Mouse (Mus musculus) CH12.LX (cell line): ENCODE measurements at regions not wholly inside any gene's neighbourhood (a gene's known extent, or its start where the extent isn't known, plus 50 kb on each side); places are given as distances from the start of the nearest gene placed in this dataset.
A peak's percentile ranks its signal among the peaks of the same experiment; 100 is the strongest.

Source experiments
- DNase-seq: peaks from one replicate; pipeline ENCODE4 v3.0.0-alpha.2; 2013; ENCODE audit errors: extremely low read depth
- H3K27ac ChIP-seq: 2 replicates; pipeline ENCODE4 v1.5.1; 2012; ENCODE audit warnings: low read depth, mild to moderate bottlenecking, control low read depth, moderate library complexity; ENCODE audit not compliant: insufficient read depth
- H3K27me3 ChIP-seq: replicated peaks from 2 replicates; pipeline ENCODE3; 2012; ENCODE audit warnings: inconsistent platforms
- H3K36me3 ChIP-seq, 2 experiments: replicated peaks in 1 of 2; 2 replicates each; pipeline versions ENCODE3 to v1.6.1; 2012; ENCODE audit warnings: inconsistent platforms in 1 of 2, low read length in 1 of 2, mild to moderate bottlenecking in 1 of 2, mixed read lengths in 1 of 2, moderate library complexity in 1 of 2; ENCODE audit not compliant: control insufficient read depth in 1 of 2, insufficient read depth in 1 of 2
- H3K4me1 ChIP-seq, 2 experiments: 2 replicates each; pipeline ENCODE4 v1.6.1; 2012; ENCODE audit warnings: inconsistent platforms in 1 of 2, moderate library complexity in 1 of 2; ENCODE audit not compliant: insufficient read depth in 2 of 2, control insufficient read depth in 1 of 2
- H3K4me2 ChIP-seq: 2 replicates; pipeline ENCODE4 v1.6.1; 2012; ENCODE audit warnings: low read depth, mild to moderate bottlenecking, control low read depth; ENCODE audit not compliant: poor library complexity, insufficient read depth, severe bottlenecking
- H3K4me3 ChIP-seq, 3 experiments: fragments of 150-350 bp in 1 of 3; sonication (generic) in 1 of 3; replicated peaks in 1 of 3; 2 replicates each; pipeline versions ENCODE3 to v1.5.1; 2011 to 2012; ENCODE audit warnings: low read depth in 2 of 3, low read length in 2 of 3, mild to moderate bottlenecking in 2 of 3, moderate library complexity in 2 of 3, control low read depth in 1 of 3, improper control_type of control experiment in 1 of 3, inconsistent platforms in 1 of 3, mixed read lengths in 1 of 3; ENCODE audit not compliant: poor library complexity in 1 of 3
- H3K79me2 ChIP-seq: replicated peaks from 2 replicates; pipeline ENCODE4 v1.6.1; 2012; ENCODE audit warnings: mild to moderate bottlenecking, moderate library complexity; ENCODE audit not compliant: control insufficient read depth, poor library complexity, insufficient read depth, severe bottlenecking; ENCODE audit errors: extremely low read depth
- H3K9ac ChIP-seq: 2 replicates; pipeline ENCODE4 v1.6.1; 2012; ENCODE audit warnings: low read depth, mild to moderate bottlenecking, control low read depth, moderate library complexity; ENCODE audit not compliant: insufficient read depth
- H3K9me3 ChIP-seq: replicated peaks from 2 replicates; pipeline ENCODE3; 2012; ENCODE audit warnings: low read length, inconsistent platforms, mixed read lengths
- CHD1 ChIP-seq: IDR thresholded peaks from 2 replicates; pipeline ENCODE4 v1.6.1; 2012; ENCODE audit warnings: low read depth, low read length, improper control_type of control experiment, inconsistent platforms
- CTCF ChIP-seq, 2 experiments: IDR thresholded peaks in 1 of 2; conservative IDR thresholded peaks in 1 of 2; 2 replicates each; pipeline ENCODE4 v1.5.1; 2011 to 2012; ENCODE audit warnings: low read depth in 2 of 2, low read length in 2 of 2, improper control_type of control experiment in 1 of 2, inconsistent platforms in 1 of 2, mild to moderate bottlenecking in 1 of 2, moderate library complexity in 1 of 2
- E2F4 ChIP-seq: IDR thresholded peaks from 2 replicates; pipeline ENCODE4 v1.6.1; 2011; ENCODE audit warnings: low read depth, low read length, improper control_type of control experiment; ENCODE audit not compliant: insufficient replicate concordance
- ETS1 ChIP-seq: conservative IDR thresholded peaks from 2 replicates; pipeline ENCODE4 v1.6.1; 2012; ENCODE audit warnings: low read depth, mild to moderate bottlenecking, inconsistent platforms, low read length, improper control_type of control experiment, moderate library complexity
- HCFC1 ChIP-seq: IDR thresholded peaks from 2 replicates; pipeline ENCODE4 v1.6.1; 2012; ENCODE audit warnings: low read depth, mild to moderate bottlenecking, inconsistent platforms, low read length, improper control_type of control experiment
- IRF4 ChIP-seq: IDR thresholded peaks from 2 replicates; pipeline ENCODE4 v1.6.1; 2014; ENCODE audit warnings: low read depth, mild to moderate bottlenecking, inconsistent platforms, low read length, improper control_type of control experiment
- JUN ChIP-seq: IDR thresholded peaks from 2 replicates; pipeline ENCODE4 v1.6.1; 2011; ENCODE audit warnings: low read depth, mild to moderate bottlenecking, low read length, improper control_type of control experiment, moderate library complexity; ENCODE audit not compliant: insufficient read depth
- JUND ChIP-seq: conservative IDR thresholded peaks from 2 replicates; pipeline ENCODE4 v1.6.1; 2011; ENCODE audit warnings: low read depth, low read length, improper control_type of control experiment
- MEF2A ChIP-seq: IDR thresholded peaks from 2 replicates; pipeline ENCODE4 v1.6.1; 2014; ENCODE audit warnings: low read depth, mild to moderate bottlenecking, inconsistent platforms, low read length, improper control_type of control experiment, borderline replicate concordance
- MXI1 ChIP-seq: IDR thresholded peaks from 2 replicates; pipeline ENCODE4 v1.6.1; 2011; ENCODE audit warnings: mild to moderate bottlenecking, low read depth, low read length, improper control_type of control experiment
- POLR2A ChIP-seq: IDR thresholded peaks from 2 replicates; pipeline ENCODE4 v1.6.1; 2011; ENCODE audit warnings: low read depth, mild to moderate bottlenecking, improper control_type of control experiment, low read length
- RAD21 ChIP-seq: IDR thresholded peaks from 2 replicates; pipeline ENCODE4 v1.6.1; 2011; ENCODE audit warnings: low read depth, mild to moderate bottlenecking, low read length, improper control_type of control experiment, moderate library complexity
- RCOR1 ChIP-seq: conservative IDR thresholded peaks from 2 replicates; pipeline ENCODE4 v1.6.1; 2012; ENCODE audit warnings: low read depth, mild to moderate bottlenecking, inconsistent platforms, low read length, improper control_type of control experiment
- TCF12 ChIP-seq: IDR thresholded peaks from 2 replicates; pipeline ENCODE4 v1.6.1; 2014; ENCODE audit warnings: low read depth, mild to moderate bottlenecking, inconsistent platforms, low read length, improper control_type of control experiment
- UBTF ChIP-seq: IDR thresholded peaks from 2 replicates; pipeline ENCODE4 v1.6.1; 2012; ENCODE audit warnings: low read depth, mild to moderate bottlenecking, inconsistent platforms, low read length, improper control_type of control experiment, moderate library complexity
- USF1 ChIP-seq: IDR thresholded peaks from 2 replicates; pipeline ENCODE4 v1.6.1; 2014; ENCODE audit warnings: low read depth, mild to moderate bottlenecking, inconsistent platforms, low read length, improper control_type of control experiment
- ZMIZ1 ChIP-seq: IDR thresholded peaks from 2 replicates; pipeline ENCODE4 v1.6.1; 2012; ENCODE audit warnings: low read depth, mild to moderate bottlenecking, inconsistent platforms, low read length, improper control_type of control experiment
- ZNF384 ChIP-seq: IDR thresholded peaks from 2 replicates; pipeline ENCODE4 v1.6.1; 2012; ENCODE audit warnings: low read depth, low read length, improper control_type of control experiment, inconsistent platforms
- dilution Hi-C: fragments of 300-500 bp; cut with MboI; formaldehyde crosslinking; loops from 2 replicates; pipeline ENCODE4 v1.14.3; 2020; ENCODE audit warnings: low sequenced_read_pairs; ENCODE audit not compliant: extremely low pct_unique_long_range_greater_than_20kb, extremely low pct_ligation_motif_present
- in situ Hi-C: fragments of 300-500 bp; cut with MboI; formaldehyde crosslinking; loops from 3 replicates; pipeline ENCODE4 v1.14.3; 2019; ENCODE audit warnings: low sequenced_read_pairs, low pct_ligation_motif_present, low pct_unique_long_range_greater_than_20kb, mixed read lengths

- no peak for DNase-seq
- in situ Hi-C loops = no loop called here
- no peaks in the 10 kb centered on the region for H3K36me3 ChIP-seq
- no peak overlapping the region for H3K27ac ChIP-seq
- no peaks in the 10 kb centered on the region for H3K27me3 ChIP-seq
- no peak for TF ChIP-seq ETS1
- TF ChIP-seq JUND = no peak
- TF ChIP-seq IRF4 = no peak
- no peak for TF ChIP-seq RAD21
- no peak for TF ChIP-seq POLR2A
- no peak for TF ChIP-seq TCF12
- TF ChIP-seq RCOR1 = no peak
- no peak for TF ChIP-seq E2F4
- no peak for TF ChIP-seq MEF2A
- no peak for TF ChIP-seq USF1
- TF ChIP-seq JUN = no peak
- TF ChIP-seq ZMIZ1 = no peak
- TF ChIP-seq UBTF = no peak
- TF ChIP-seq ZNF384 = no peak
- no peak overlapping the region for H3K4me3 ChIP-seq
- H3K4me1 ChIP-seq = peaks cover 0 to 4% of the 10 kb centered on the region in 2 experiments; a peak in 1 of 4 replicates
- dilution Hi-C loops = no loop called here
- no peaks in the 10 kb centered on the region for H3K9me3 ChIP-seq
- H3K4me2 ChIP-seq = no peak overlapping the region
- H3K9ac ChIP-seq = no peak overlapping the region
- no peaks in the 10 kb centered on the region for H3K79me2 ChIP-seq
These were observed 68.2 kb upstream of the Shb start for GRCm38 (mm10) chr4:45600520-45600919.

GRCm38 (mm10) chr4:45593435-45593991 lies 61.2 kb upstream of the Shb start:
- H3K4me3 ChIP-seq = no peak overlapping the region
- no peak overlapping the region for H3K9ac ChIP-seq
- no peak for TF ChIP-seq UBTF
- no peak for TF ChIP-seq CHD1
- no peak for TF ChIP-seq JUN
- no peak for TF ChIP-seq HCFC1
- peak in 1 of 2 experiments; percentile 17; a peak in 1 of 4 replicates for TF ChIP-seq CTCF (conservative IDR thresholded peaks at IDR 0.05 in 1 of 2, IDR thresholded peaks at IDR 0.05 in 1 of 2; ENCODE audit: low read depth in 2 of 2, low read length in 2 of 2)
- TF ChIP-seq MXI1 = no peak
- in situ Hi-C loops (no loop called here), dilution Hi-C loops (no loop called here)
- no peaks in the 10 kb centered on the region for H3K9me3 ChIP-seq
- no peak overlapping the region for H3K27ac ChIP-seq
- DNase-seq = no peak
- H3K27me3 ChIP-seq = no peaks in the 10 kb centered on the region
- no peaks in the 10 kb centered on the region for H3K36me3 ChIP-seq
- H3K4me1 ChIP-seq = peaks cover 0 to 13% of the 10 kb centered on the region in 2 experiments; a peak in 2 of 4 replicates
- no peak overlapping the region for H3K4me2 ChIP-seq
- no peaks in the 10 kb centered on the region for H3K79me2 ChIP-seq
